1 mouse cellular context compared by ENCODE assay signal in the genomic region with DNA sequence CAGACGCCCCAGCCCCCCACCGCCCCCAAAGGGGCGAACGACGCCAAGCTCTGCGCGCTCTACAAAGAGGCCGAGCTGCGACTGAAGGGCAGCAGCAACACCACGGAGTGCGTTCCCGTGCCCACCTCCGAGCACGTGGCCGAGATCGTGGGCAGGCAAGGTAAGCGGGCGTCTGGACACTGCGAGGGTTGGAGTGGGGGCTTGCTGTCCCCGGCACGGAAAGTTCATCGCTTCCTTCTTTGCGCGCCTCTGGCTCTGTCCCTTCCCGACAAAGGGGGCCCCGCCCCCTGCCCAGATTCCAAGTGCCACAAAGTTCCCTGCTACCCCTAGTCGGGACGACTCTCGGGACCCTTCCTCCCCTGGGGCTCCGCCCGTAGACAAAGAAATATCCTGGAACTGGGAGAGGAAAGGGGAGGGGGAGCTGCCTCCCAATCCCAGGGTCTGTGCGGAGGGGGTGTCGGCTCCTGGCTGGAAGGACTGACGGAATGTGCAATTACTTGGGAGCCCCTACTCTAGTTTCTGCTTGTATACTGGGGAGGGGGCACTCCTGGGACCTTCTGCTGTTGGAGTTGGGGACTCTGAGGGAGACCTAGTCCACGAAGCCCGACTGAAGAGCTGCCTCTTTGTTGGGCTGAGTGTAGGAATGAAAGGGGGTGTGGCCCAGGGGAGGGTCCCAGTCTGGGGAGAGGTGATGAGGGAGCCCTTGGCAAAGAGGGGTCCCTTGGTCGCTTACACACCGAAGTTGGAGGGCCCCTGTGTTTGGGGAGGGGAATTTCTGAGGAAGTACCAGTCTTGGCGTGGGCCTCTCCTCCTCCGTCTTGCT.
TF ChIP-seq lines count a peak whose summit lies in the region.

No protein-coding gene starts in this region.

TF ChIP-seq in CH12.LX, 34 proteins besides CTCF, POLR2A, EP300 and RAD21:
- TF ChIP-seq MXI1 (IDR thresholded peaks at IDR 0.05; ENCODE audit: low read depth, low read length) = peak; percentile 85
- no peak for TF ChIP-seq GABPA (IDR thresholded peaks at IDR 0.05; ENCODE audit: insufficient replicate concordance, low read depth, low read length)
- TF ChIP-seq MAX (IDR thresholded peaks at IDR 0.05; ENCODE audit: low read length) = peak; percentile 64; the same call in 1 of the 2 replicates
- no peak for TF ChIP-seq USF1 (IDR thresholded peaks at IDR 0.05; ENCODE audit: low read depth, low read length)
- no peak for TF ChIP-seq MEF2A (IDR thresholded peaks at IDR 0.05; ENCODE audit: borderline replicate concordance, low read depth, low read length)
- peak; percentile 35; the same call in 1 of the 2 replicates for TF ChIP-seq SIN3A (IDR thresholded peaks at IDR 0.05; ENCODE audit: low read length)
- TF ChIP-seq POLR2AphosphoS2 (IDR thresholded peaks at IDR 0.05; ENCODE audit: low read depth, low read length) = no peak
- TF ChIP-seq MYC (IDR thresholded peaks at IDR 0.05; ENCODE audit: low read depth, low read length) = 0 out of 2 replicates have a peak, but pooled peaks have one; percentile 34
- no peak for TF ChIP-seq CHD2 (IDR thresholded peaks at IDR 0.05; ENCODE audit: low read length)
